Mouse (Mus musculus) layer of hippocampus, adult 2 months (tissue): ENCODE measurements around the gene Mrpl2. TPM values are rescaled to one million over a fixed set of nuclear protein-coding genes. Genes with fewer than 3 reads are reported as not detected.

Experiments used
- DNase-seq, 2 experiments: peaks; one replicate each; pipeline ENCODE4 v3.0.0; 2022; ENCODE audit warnings: low spot score in 2 of 2
- H3K27ac ChIP-seq: fragments of 200-600 bp; 2 replicates; pipeline ENCODE4 v1.8.1; 2022
- H3K4me3 ChIP-seq: fragments of 200-600 bp; 2 replicates; pipeline ENCODE4 v1.8.1; 2022; ENCODE audit warnings: mild to moderate bottlenecking
- CTCF ChIP-seq: fragments of 200-600 bp; conservative IDR thresholded peaks from 2 replicates; pipeline ENCODE4 v1.8.1; 2022; ENCODE audit warnings: antibody characterized with exemption, mild to moderate bottlenecking, moderate library complexity
- total RNA-seq, 2 experiments: library from RNA; stranded (reverse); gene quantifications; 2 replicates each; pipeline ENCODE4 v1.2.3; 2021

Mrpl2 gene
- total RNA-seq, 2 experiments from 2014 or later, result 52.2 to 53.5 TPM

- DNase-seq, result peak in 1 of 2 experiments; percentile 53
- no peak for TF ChIP-seq CTCF
- Histone ChIP-seq H3K27ac (no peak overlapping the region), H3K4me3 (peak overlapping the region; percentile 87; the same call in 1 of the 2 replicates)
Measured at GRCm38 (mm10) chr17:46651755-46652547, 5.9 kb downstream of the Mrpl2 start.

GRCm38 (mm10) chr17:46656054-46656453 lies 10.0 kb downstream of the Mrpl2 start:
- no peak for TF ChIP-seq CTCF
- Histone ChIP-seq H3K4me3 (no peak overlapping the region), H3K27ac (no peak overlapping the region)
- no peak for DNase-seq

GRCm38 (mm10) chr17:46661351-46661750 lies 15.3 kb downstream of the Mrpl2 start:
- TF ChIP-seq CTCF, result no peak
- DNase-seq, result no peak
- Histone ChIP-seq H3K4me3 (no peak overlapping the region), H3K27ac (no peak overlapping the region)

- DNase-seq, result no peak
- H3K4me3 ChIP-seq, result no peak overlapping the region
- no peak for TF ChIP-seq CTCF
- no peak overlapping the region for H3K27ac ChIP-seq
Measured at GRCm38 (mm10) chr17:46661981-46662380, 16.0 kb downstream of the Mrpl2 start.

GRCm38 (mm10) chr17:46662730-46663129 lies 16.7 kb downstream of the Mrpl2 start:
- DNase-seq, result no peak
- no peak overlapping the region for H3K4me3 ChIP-seq
- no peak for TF ChIP-seq CTCF
- H3K27ac ChIP-seq, result no peak overlapping the region

GRCm38 (mm10) chr17:46667712-46668111 lies 21.7 kb downstream of the Mrpl2 start:
- DNase-seq, result no peak
- no peak overlapping the region for H3K27ac ChIP-seq
- H3K4me3 ChIP-seq, result no peak overlapping the region
- TF ChIP-seq CTCF, result no peak

GRCm38 (mm10) chr17:46669911-46670310 lies 23.9 kb downstream of the Mrpl2 start:
- TF ChIP-seq CTCF, result no peak
- no peak overlapping the region for H3K4me3 ChIP-seq
- DNase-seq, result no peak
- H3K27ac ChIP-seq, result no peak overlapping the region

GRCm38 (mm10) chr17:46673850-46674529 lies 28.0 kb downstream of the Mrpl2 start, which contains the start of gene Rrp36:
TSS of gene Rrp36 (minus strand) at chr17:46674352.
- Histone ChIP-seq H3K27ac (peak within 1 kb of the TSS; percentile 82), H3K4me3 (peak within 1 kb of the TSS; percentile 95)
- TF ChIP-seq CTCF, result no peak
- DNase-seq, result peak; percentile 94

GRCm38 (mm10) chr17:46674530-46675283 lies 28.7 kb downstream of the Mrpl2 start:
- peak overlapping the region; percentile 82 for H3K27ac ChIP-seq
- no peak for DNase-seq
- peak overlapping the region; percentile 95 for H3K4me3 ChIP-seq
- TF ChIP-seq CTCF, result no peak

- H3K27ac ChIP-seq, result peak within 1 kb of the TSS; percentile 94; the same call in 1 of the 2 replicates
- no peak for DNase-seq
- TF ChIP-seq CTCF, result no peak
- peak within 1 kb of the TSS; percentile 78 for H3K4me3 ChIP-seq
Measured at GRCm38 (mm10) chr17:46678416-46678815, 32.4 kb downstream of the Mrpl2 start, which contains the start of gene Mea1. TSS of gene Mea1 (plus strand) at chr17:46678793.

GRCm38 (mm10) chr17:46678911-46679310 lies 32.9 kb downstream of the Mrpl2 start:
- H3K27ac ChIP-seq, result peak overlapping the region; percentile 94; the same call in 1 of the 2 replicates
- no peak for DNase-seq
- no peak for TF ChIP-seq CTCF
- H3K4me3 ChIP-seq, result peak overlapping the region; percentile 78

- TF ChIP-seq CTCF, result peak; percentile 70
- peak overlapping the region; percentile 94 for H3K27ac ChIP-seq
- DNase-seq, result peak in 1 of 2 experiments; percentile 34
- peak overlapping the region; percentile 78 for H3K4me3 ChIP-seq
Measured at GRCm38 (mm10) chr17:46679843-46680759, 34.1 kb downstream of the Mrpl2 start.
